Mouse (Mus musculus): ENCODE data around the gene Tbc1d30. TPM values are rescaled to one million over a fixed set of nuclear protein-coding genes. Genes with fewer than 3 reads are reported as not detected.
A peak's percentile ranks its signal among the peaks of the same experiment; 100 is the strongest.
"Not testable (repeated sequence)": the region's sequence is repeated elsewhere in the genome, so short reads cannot be mapped to it uniquely, and the experiment has no call there.

Tbc1d30 gene
- polyA plus RNA-seq, 1 experiment from 2014 or later = 4.1 TPM

GRCm38 (mm10) chr10:121349244-121349643 is 1.8 kb downstream of the Tbc1d30 start:
- no peaks in the 10 kb centered on the region for H3K36me3 ChIP-seq (ENCODE audit: control insufficient read depth, insufficient read depth, low read length)
- H3K27ac ChIP-seq (replicated peaks) = no peak overlapping the region; the same call in 1 of the 2 replicates
- no peak overlapping the region for H3K9ac ChIP-seq (ENCODE audit: low read length)
- TF ChIP-seq EP300 (optimal IDR thresholded peaks at IDR 0.05) (no peak), CTCF (IDR thresholded peaks at IDR 0.05; ENCODE audit: low read depth) (no peak)
- DNase-seq (ENCODE audit: low spot score) = no peak
- no peaks in the 10 kb centered on the region for H3K9me3 ChIP-seq (ENCODE audit: control insufficient read depth, low read length)
- no peak overlapping the region for H3K4me3 ChIP-seq (ENCODE audit: low read depth, low read length)
- H3K4me1 ChIP-seq (replicated peaks; ENCODE audit: control insufficient read depth, insufficient read depth) = peaks cover 4% of the 10 kb centered on the region; the same call in 1 of the 2 replicates
- WGBS = 30% methylated on average over 5 of the region's 5 CpGs
- no peak for ATAC-seq (ENCODE audit: low FRiP score, low TSS enrichment)
- H3K4me2 ChIP-seq (replicated peaks; ENCODE audit: low read depth) = peak overlapping the region; percentile 70
- H3K27me3 ChIP-seq (ENCODE audit: control insufficient read depth, insufficient read depth, low read length) = no peaks in the 10 kb centered on the region; the same call in 1 of the 2 replicates

DNA sequence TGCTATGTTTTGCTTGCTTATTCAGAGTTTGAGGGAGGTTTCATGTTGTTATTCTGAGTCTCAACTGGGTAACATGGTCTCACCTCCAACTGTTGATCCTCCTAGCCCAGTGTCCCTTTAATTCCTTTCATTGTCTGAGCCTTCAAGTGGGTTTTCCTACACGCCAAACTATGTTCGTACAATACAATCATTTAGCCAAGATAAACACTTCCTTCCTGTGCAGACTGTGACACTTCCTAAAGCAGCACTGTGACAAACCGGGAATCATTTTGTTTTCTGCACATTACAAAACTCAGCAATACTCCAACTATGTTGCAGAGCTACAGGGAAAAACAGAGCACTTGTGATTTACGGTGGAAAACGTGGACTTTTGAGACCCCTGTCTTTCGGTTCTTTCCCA is 7.2 kb downstream of the Tbc1d30 start:
- 44% methylated on average over 6 of the region's 6 CpGs for WGBS
- H3K27me3 ChIP-seq (ENCODE audit: control insufficient read depth, insufficient read depth, low read length) = no peaks in the 10 kb centered on the region
- no peak overlapping the region for H3K9ac ChIP-seq (ENCODE audit: low read length)
- no peaks in the 10 kb centered on the region for H3K36me3 ChIP-seq (ENCODE audit: control insufficient read depth, insufficient read depth, low read length)
- ATAC-seq (ENCODE audit: low FRiP score, low TSS enrichment) = no peak
- H3K27ac ChIP-seq (replicated peaks) = no peak overlapping the region
- no peak for TF ChIP-seq EP300 (optimal IDR thresholded peaks at IDR 0.05)
- TF ChIP-seq CTCF (IDR thresholded peaks at IDR 0.05; ENCODE audit: low read depth) = no peak
- DNase-seq (ENCODE audit: low spot score) = no peak
- no peak overlapping the region for H3K4me3 ChIP-seq (ENCODE audit: low read depth, low read length)
- no peaks in the 10 kb centered on the region for H3K9me3 ChIP-seq (ENCODE audit: control insufficient read depth, low read length)
- no peaks in the 10 kb centered on the region for H3K4me1 ChIP-seq (replicated peaks; ENCODE audit: control insufficient read depth, insufficient read depth)
- H3K4me2 ChIP-seq (replicated peaks; ENCODE audit: low read depth) = no peak overlapping the region

- Histone ChIP-seq H3K4me3 (ENCODE audit: low read depth, low read length) (no peak overlapping the region), H3K36me3 (ENCODE audit: control insufficient read depth, insufficient read depth, low read length) (no peaks in the 10 kb centered on the region), H3K4me1 (replicated peaks; ENCODE audit: control insufficient read depth, insufficient read depth) (no peaks in the 10 kb centered on the region), H3K4me2 (replicated peaks; ENCODE audit: low read depth) (no peak overlapping the region), H3K27me3 (ENCODE audit: control insufficient read depth, insufficient read depth, low read length) (no peaks in the 10 kb centered on the region), H3K9ac (ENCODE audit: low read length) (no peak overlapping the region), H3K27ac (replicated peaks) (no peak overlapping the region), H3K9me3 (ENCODE audit: control insufficient read depth, low read length) (no peaks in the 10 kb centered on the region)
- DNase-seq (ENCODE audit: low spot score) (no peak), ATAC-seq (ENCODE audit: low FRiP score, low TSS enrichment) (no peak)
- 96% methylated on average over 10 of the region's 10 CpGs for WGBS
- TF ChIP-seq EP300 (optimal IDR thresholded peaks at IDR 0.05) = no peak
- no peak for TF ChIP-seq CTCF (IDR thresholded peaks at IDR 0.05; ENCODE audit: low read depth)
Observed at GRCm38 (mm10) chr10:121342260-121342659, 8.8 kb downstream of the Tbc1d30 start.

GRCm38 (mm10) chr10:121340754-121341593 is 10.1 kb downstream of the Tbc1d30 start:
- no peaks in the 10 kb centered on the region for H3K36me3 ChIP-seq (ENCODE audit: control insufficient read depth, insufficient read depth, low read length)
- ATAC-seq (ENCODE audit: low FRiP score, low TSS enrichment) = peak; percentile 66; the same call in 1 of the 2 replicates
- H3K4me1 ChIP-seq (replicated peaks; ENCODE audit: control insufficient read depth, insufficient read depth) = no peaks in the 10 kb centered on the region
- no peak for TF ChIP-seq CTCF (IDR thresholded peaks at IDR 0.05; ENCODE audit: low read depth)
- H3K4me3 ChIP-seq (ENCODE audit: low read depth, low read length) = no peak overlapping the region
- H3K9me3 ChIP-seq (ENCODE audit: control insufficient read depth, low read length) = no peaks in the 10 kb centered on the region
- DNase-seq (ENCODE audit: low spot score) = no peak
- 61% methylated on average over 11 of the region's 11 CpGs for WGBS
- H3K9ac ChIP-seq (ENCODE audit: low read length) = no peak overlapping the region
- H3K4me2 ChIP-seq (replicated peaks; ENCODE audit: low read depth) = no peak overlapping the region
- H3K27me3 ChIP-seq (ENCODE audit: control insufficient read depth, insufficient read depth, low read length) = no peaks in the 10 kb centered on the region
- H3K27ac ChIP-seq (replicated peaks) = no peak overlapping the region

DNA sequence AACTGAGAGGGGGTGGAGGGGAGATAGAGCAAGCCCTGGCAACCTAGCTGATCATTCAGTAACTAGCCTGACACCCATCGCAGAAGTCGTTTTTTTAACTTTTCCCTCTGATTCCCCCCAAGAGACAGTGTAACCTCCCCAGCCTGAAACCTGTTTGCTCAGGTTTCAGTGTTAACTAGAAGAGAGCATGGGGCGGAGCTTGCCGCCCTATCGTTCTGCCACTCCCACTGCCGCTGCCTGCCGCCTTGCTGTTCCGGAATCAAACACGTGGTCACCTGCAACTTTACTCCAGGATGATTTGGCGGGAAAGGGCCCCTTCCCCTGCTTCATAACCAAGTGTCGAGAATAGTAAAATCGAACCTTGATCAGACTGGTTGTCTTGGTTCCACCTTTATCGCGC is 14.5 kb downstream of the Tbc1d30 start:
- 73% methylated on average over 14 of the region's 14 CpGs for WGBS
- H3K27ac ChIP-seq (replicated peaks); H3K9me3 ChIP-seq (ENCODE audit: control insufficient read depth, low read length); ATAC-seq (ENCODE audit: low FRiP score, low TSS enrichment); H3K36me3 ChIP-seq (ENCODE audit: control insufficient read depth, insufficient read depth, low read length); H3K4me1 ChIP-seq (replicated peaks; ENCODE audit: control insufficient read depth, insufficient read depth); H3K9ac ChIP-seq (ENCODE audit: low read length); H3K4me3 ChIP-seq (ENCODE audit: low read depth, low read length); H3K4me2 ChIP-seq (replicated peaks; ENCODE audit: low read depth); DNase-seq (ENCODE audit: low spot score); H3K27me3 ChIP-seq (ENCODE audit: control insufficient read depth, insufficient read depth, low read length): not testable (repeated sequence)

- Histone ChIP-seq H3K36me3 (ENCODE audit: control insufficient read depth, insufficient read depth, low read length) (no peaks in the 10 kb centered on the region), H3K4me1 (replicated peaks; ENCODE audit: control insufficient read depth, insufficient read depth) (no peaks in the 10 kb centered on the region), H3K27ac (replicated peaks) (no peak overlapping the region), H3K4me3 (ENCODE audit: low read depth, low read length) (no peak overlapping the region), H3K9me3 (ENCODE audit: control insufficient read depth, low read length) (no peaks in the 10 kb centered on the region), H3K27me3 (ENCODE audit: control insufficient read depth, insufficient read depth, low read length) (no peaks in the 10 kb centered on the region), H3K4me2 (replicated peaks; ENCODE audit: low read depth) (no peak overlapping the region), H3K9ac (ENCODE audit: low read length) (no peak overlapping the region)
- ATAC-seq (ENCODE audit: low FRiP score, low TSS enrichment) (no peak; the same call in 1 of the 2 replicates), DNase-seq (ENCODE audit: low spot score) (peak; percentile 45)
- 79% methylated on average over 3 of the region's 3 CpGs for WGBS
- TF ChIP-seq EP300 (optimal IDR thresholded peaks at IDR 0.05) (no peak), CTCF (IDR thresholded peaks at IDR 0.05; ENCODE audit: low read depth) (peak; percentile 85)
Observed at GRCm38 (mm10) chr10:121334576-121334975, 16.5 kb downstream of the Tbc1d30 start.
